Mouse (Mus musculus) liver, postnatal 0 days (tissue): Measurements from ENCODE around the gene Iqck.

ENCODE experiments used
- CTCF ChIP-seq: sonication (generic); IDR thresholded peaks from 2 replicates; pipeline ENCODE4 v1.5.1; 2016; ENCODE audit warnings: antibody characterized with exemption, low read depth
- EP300 ChIP-seq: IDR thresholded peaks from 2 replicates; pipeline ENCODE4 v1.6.1; 2016; ENCODE audit warnings: antibody characterized with exemption, low read depth, mild to moderate bottlenecking

DNA sequence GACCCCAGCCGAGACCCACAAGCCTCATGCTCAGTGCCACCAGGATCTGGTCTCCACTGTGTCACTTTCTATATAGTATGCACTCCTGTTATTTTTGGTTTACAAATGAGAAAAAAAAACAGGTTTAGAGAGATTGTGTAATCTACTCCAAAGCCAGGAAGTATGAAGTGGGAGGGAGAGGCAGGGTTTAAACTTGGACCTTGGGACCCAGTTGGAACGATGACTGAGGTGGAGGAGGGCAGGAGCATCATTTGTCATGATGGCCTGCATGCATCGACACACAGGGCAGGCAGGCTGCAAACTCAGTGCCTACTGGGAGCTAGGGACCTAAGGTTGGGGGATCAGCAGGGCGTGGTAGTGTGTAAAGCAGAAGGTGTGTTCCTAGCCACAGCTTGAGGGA, 127.0 kb downstream of the Iqck start:
- TF ChIP-seq CTCF (no peak), EP300 (no peak)
